Mouse (Mus musculus): Measurements from ENCODE around the gene Ctps.

Ctps gene

DNA sequence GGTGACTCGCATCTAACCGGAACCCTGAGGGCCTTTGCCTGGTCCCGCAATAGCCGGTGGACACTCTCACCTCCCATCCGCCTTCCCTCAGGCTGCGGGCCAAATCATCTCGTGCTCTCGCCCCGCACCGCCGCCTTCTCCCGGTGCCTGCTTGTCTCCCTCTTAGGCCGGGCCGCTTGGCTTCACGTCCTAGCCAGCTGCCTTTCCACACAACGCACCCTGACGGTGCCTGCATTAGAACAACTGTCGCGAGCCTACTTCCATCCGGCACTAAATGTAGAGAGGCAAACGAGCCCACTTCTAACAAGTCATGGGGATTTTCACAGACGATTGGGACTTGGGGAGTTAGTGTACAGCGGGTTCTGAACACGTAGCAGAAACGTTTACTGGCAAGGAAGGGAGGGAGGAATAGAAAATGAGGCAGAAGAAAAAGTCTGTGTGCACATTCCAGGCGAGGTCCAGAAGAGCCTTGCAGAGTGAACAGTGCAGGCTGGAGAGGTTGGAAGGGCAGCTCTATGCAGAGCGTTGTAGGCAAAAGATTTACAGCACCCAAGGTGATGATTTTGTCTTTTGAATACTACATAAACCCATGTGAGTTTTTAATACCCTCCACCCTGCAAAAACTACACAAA lies 478 bp upstream of the Ctps start:
- DNase-seq: no peak

DNA sequence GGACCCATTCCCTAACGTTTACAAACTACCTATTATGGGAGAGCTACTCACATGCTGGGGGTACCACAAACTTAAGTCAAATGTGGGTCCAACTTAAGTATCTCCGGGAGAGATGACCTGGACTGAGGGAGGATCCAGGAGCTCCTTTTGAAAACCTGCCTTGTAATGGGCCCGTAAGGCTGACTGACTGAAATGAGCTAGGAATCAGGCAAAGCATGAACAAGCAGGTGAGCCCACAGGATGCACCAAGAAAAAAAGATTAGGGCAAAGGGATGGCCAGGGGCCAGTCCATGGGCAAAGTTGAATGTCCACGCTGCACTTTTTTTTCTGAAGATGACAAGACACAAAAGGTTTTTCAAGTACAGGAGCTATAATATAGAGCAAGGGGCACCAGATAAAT lies 1.1 kb downstream of the Ctps start:
- DNase-seq: no peak

DNA sequence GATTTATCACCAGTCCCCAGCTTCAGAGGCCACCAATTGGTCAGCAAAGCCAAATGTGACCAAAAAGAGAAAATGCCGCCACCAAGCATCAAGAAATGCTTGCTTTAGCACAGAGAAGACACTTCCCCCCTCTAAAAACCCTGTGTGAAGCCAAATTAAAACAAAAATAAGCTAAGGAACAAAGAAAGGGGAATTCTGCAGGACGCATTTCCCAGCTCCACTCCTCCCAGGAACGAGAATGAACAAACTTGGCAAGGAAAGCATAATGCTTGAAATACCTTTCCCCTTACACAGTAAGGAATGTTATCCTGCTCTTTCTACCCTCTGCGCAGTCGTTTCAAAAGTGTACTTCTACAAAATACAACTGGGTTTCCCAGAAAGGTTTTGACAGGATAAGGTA lies 2.1 kb downstream of the Ctps start:
- DNase-seq: no peak

DNA sequence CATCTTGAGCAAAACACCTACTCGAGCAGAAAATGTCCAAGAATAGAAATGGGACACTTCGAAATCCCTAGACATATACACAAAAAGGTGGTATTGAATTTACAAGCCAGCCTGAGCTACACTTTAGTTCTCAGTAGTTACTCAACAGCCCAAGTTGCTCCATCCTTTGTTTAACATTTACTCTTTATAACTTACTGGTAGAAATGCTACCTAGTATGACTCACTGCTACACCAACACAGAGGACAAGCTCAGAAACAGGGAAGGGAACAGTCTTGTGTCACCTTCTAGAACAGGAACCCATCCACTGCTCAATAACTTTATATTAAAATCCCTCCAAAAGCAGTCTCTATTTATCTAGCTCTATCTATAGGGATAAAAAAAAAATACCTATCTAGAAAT lies 4.3 kb downstream of the Ctps start:
- no peak for DNase-seq

DNA sequence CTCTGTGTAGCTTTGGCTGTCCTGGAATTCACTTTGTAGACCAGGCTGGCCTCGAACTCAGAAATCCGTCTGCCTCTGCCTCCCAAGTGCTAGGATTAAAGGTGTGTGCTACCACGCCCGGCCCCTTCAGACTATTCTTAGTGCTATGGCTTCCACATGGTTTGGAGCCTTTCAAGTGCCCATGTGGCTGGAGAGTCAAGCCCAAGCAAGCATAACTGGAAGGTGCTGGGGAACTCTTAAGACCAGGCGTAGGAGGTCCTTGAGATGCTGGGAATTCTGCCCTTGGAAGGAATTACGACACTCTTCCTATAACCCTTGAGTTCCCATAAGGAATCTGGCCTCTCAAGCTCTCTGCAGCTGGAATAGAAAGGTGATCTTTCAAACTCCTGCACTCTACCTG lies 13.5 kb downstream of the Ctps start:
- no peak for DNase-seq

DNA sequence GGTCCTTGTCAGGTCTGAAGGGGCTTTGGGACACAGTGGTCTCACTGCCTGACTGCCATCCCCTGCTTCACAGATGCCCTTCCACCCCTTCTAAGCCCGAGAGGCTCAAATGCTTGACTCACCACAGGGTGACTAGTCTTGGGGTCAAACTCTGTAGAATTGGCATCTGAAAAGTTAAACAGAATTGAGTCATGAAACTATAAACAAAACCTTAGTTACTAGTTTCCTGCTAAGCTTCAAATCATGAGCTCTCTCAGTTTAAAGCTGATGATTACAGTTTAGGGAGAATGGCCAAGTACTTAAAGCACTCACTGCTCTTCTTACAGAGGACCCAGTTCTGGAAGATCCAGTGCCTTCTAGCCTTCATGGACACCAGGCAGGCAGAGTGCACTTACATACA lies 25.2 kb downstream of the Ctps start:
- no peak for DNase-seq

DNA sequence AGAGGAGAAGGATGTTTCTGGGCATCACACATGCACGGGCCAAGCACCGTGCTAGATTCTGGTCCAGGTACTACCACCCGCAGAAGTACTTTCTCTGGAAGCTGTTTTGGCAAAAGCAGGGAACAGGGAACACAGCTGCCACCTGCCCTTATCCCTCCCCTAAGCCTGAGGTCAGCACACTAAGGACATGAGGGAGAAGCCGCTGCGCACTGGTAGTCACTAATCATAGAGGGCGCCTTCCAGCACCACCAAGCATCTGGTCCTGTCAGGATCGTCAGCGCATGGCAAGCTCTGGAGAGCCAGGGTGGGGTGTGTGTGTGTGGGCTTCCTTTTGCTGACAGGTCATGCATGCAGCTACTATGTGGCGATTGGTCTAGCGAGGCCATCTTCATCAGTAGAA lies 31.4 kb downstream of the Ctps start:
- DNase-seq: no peak

DNA sequence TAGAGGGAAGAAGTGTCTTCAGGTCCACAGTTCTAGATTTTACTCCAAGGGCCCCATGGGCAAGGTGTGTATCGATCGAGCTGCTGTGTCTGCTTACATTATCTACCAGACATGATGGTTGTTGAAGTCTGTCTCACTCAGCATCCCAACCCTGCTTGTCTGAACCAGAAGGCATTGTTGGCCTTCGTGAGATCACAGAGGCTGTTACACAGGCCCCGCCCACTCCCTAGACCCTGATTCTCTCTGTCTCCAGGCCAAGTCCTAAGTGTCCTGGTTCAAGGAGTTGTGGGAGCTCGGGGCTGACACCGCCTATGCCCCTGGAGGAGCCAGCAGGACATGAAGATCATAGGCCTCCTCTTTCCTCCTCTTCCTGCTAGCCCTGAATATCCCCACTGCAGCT lies 38.1 kb downstream of the Ctps start, which contains the start of gene Slfnl1:
Slfnl1 (plus strand) TSS at position 246 of the 400 bp plus-strand sequence.
- DNase-seq: no peak

DNA sequence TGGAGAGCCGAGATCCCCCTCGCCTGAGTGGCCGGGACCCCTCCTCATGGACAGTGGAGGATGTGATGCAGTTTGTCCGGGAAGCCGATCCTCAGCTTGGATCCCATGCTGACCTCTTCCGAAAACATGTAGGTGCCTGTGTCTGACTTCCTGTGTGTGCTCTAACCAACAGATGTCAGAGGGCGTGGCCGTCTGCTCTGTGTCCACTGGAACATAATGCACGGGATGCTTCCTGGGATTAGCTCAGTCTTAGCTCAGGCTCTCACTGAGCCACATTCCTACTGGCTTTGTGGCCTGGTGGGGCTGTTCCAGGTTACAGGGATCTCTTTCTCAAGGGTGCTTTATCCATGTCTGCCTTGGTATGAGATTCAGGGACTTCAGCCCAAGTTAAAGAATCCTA lies 41.9 kb downstream of the Ctps start:
- no peak for DNase-seq

DNA sequence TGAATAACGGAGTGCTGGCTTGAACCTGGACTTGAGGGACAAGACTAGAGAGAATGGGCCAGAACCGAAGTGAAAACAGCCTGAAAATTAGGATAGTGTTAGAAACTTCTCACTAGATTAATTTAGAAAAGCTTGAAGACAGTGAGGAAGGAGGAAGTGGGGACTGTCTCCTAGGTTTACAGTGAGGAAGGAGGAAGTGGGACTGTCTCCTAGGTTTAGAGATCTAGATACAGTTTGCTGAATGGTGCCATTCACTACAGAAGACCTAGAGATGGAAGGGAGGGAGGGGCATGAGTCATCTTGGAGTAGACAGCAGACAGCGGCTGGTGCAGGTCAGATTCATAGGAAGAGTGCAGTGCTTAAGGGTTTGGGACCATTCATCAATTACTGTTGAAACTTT lies 47.0 kb downstream of the Ctps start:
- DNase-seq: no peak

DNA sequence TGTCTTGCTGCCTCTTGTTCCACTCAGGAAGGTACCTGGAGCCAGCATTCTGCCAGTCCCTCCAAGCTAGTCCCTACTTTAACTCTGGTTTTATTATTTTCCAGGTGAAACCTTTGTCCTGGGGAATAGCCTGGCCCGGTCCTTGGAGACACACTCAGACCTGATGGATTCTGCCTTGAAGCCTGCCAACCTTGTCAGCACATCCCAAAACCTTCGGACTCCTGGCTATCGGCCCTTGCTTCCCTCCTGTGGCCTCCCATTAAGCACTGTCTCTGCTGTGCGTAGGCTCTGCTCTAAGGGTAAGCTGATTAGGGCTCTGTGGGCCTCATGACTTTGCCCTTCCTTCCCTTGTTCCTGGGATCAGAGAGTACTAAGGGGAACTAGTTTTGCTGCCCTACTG lies 47.7 kb downstream of the Ctps start:
- DNase-seq: no peak

DNA sequence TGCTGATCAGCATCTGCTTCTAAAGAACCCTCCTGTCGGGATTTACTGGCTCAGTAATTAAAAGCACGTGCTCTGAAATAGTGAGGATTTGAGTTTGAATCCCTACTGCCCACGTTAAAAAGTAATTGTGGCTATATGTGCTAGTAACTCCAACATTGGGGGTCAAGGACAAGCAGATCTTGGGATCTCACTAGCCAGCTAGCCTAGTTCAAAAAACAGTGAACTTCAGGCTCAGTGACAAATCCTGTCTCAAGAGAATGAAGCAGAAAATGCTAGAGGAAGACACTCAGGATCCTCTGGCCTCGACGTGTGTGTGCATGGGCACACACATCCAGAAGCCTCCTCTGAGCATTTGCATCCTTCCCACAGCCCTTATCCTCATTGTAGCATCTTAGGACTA lies 48.3 kb downstream of the Ctps start:
- no peak for DNase-seq

DNA sequence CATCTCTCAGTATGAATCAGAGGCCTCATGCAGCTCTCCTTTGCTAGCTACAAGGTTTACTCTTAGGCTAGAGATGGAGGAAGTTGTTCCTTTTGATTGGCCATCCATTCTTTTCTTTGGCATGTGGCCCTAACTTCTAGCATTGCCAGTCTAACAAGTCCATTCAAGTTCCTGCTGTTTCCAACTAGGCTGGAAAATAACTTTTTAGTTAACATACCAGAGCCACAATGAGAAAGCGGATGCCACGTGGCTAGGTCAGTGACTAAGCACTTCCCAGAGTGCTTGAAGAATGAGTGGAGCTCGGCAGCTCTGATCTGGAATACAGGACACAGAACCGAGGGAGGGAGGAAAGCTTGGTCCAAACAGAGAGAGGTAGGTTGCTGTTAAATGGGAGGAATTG lies 52.7 kb downstream of the Ctps start:
- DNase-seq: no peak

DNA sequence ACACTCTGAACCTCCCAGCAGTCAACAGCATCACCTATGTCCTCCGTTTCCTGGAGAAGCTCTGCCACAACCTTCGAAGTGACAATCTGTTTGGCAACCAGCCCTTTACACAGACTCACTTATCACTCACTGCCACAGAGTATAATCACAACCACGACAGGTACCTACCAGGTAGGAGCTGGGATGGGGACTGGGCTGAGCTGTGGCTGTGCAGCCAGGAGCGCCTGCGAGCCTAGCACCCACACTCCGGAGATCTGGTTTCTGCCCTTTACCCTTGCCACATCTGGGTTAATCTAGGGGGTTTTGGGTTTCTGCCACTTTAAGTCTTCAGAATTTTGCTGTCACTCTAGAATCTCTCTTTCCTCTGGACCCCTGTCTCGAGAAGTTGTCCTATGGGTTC lies 53.2 kb downstream of the Ctps start:
- no peak for DNase-seq

DNA sequence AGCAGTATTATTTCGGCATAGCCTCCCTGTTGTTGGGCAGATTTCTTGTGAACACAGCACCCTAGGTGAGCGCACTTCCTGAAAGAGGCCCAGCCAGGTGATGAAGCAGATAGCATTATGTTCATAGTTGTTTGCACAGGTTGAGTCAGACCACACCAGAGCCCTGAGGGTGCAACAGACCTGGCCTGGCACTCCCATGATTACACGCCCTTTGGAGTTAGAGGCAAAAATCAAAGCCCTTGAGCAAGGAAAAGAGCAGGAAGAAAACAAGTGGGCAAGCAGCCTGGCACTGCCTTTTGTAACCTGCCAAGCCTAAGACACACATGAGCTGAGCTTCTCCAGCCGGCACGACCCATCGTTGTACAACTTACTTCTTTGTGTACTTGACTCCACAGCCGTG lies 53.6 kb downstream of the Ctps start:
- DNase-seq: no peak

DNA sequence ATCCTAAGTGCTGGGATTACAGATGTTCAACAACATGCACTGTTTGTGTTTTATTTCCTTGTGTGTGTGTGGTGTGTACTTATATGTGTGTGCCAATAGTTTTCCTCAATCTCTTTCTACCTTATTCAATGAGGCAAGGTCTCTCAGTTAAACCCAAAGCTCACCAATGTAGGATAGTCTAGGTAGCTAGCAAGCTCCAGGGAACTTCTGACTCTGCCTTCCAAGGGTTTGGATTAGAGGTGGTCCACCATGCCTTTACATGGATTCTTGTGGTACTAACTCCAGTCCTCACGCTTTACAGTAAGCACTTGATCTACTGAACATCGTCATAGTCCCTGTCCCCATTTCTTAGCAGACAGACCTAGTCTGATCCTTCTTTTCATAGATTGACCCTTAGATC lies 55.7 kb downstream of the Ctps start:
- no peak for DNase-seq

DNA sequence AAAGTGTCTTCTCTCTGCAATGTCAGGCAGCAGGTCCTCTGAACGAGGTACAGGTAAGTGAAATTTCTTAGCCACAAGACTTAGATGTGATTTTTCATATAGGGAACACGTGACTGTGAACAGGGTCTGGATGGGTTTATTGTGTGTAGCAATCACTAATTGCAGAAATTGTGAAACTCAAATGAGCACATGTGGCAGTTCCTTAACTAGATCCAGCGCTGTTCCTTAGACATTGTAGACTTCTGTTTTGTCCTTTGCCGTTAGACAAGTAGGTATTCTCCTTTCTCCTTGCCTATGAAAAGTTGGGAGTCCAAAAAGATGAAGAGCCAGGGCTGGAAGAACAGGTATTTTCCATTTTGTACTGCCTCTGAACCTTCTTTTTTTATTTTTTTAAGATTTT lies 58.9 kb downstream of the Ctps start:
- no peak for DNase-seq

DNA sequence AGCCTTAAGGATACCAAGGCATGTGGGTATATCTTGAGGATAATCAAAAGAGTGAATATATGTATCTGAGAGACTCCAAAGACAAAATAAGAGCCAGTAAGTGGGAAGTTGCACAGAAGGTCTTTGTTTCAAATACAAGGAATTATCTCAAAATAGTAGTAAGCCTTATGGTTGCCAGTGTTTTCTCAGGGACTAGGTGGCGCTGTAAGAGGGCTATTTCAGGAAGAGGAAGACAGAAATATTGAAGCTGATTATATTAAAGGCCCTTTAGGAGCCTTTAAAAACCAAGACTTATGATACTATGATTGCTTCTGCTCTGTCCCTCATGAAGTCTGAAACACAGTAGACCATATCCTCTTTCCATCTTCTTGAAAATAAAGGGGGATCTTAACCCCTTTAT lies 63.1 kb downstream of the Ctps start:
- DNase-seq: no peak

Data from thymus, postnatal 36 days (tissue).